Mouse (Mus musculus): ENCODE data around the gene Treml2. TPM values are rescaled to one million over a fixed set of nuclear protein-coding genes. Genes with fewer than 3 reads are reported as not detected.

Treml2 gene
- polyA plus RNA-seq, 1 experiment from 2014 or later, result 1.5 TPM

GRCm38 (mm10) chr17:48267591-48267990 is 31.7 kb upstream of the Treml2 start:
- Histone ChIP-seq H3K36me3 (ENCODE audit: control insufficient read depth, insufficient read depth) (no peaks in the 10 kb centered on the region), H3K27me3 (ENCODE audit: control insufficient read depth, insufficient read depth, low read length) (no peaks in the 10 kb centered on the region), H3K4me2 (ENCODE audit: low read depth, low read length) (no peak overlapping the region), H3K9me3 (replicated peaks; ENCODE audit: control insufficient read depth, low read length) (no peaks in the 10 kb centered on the region), H3K4me1 (ENCODE audit: control insufficient read depth, insufficient read depth, low read length) (no peaks in the 10 kb centered on the region), H3K9ac (ENCODE audit: low read length) (no peak overlapping the region), H3K4me3 (ENCODE audit: low read length) (no peak overlapping the region), H3K27ac (ENCODE audit: low read length) (no peak overlapping the region)
- WGBS, result 74% methylated on average over 1 of the region's 1 CpGs
- no peak for ATAC-seq (replicated peaks; ENCODE audit: extremely low read depth, insufficient read depth, low FRiP score)

GRCm38 (mm10) chr17:48268276-48268675 is 31.0 kb upstream of the Treml2 start:
- no peaks in the 10 kb centered on the region for H3K9me3 ChIP-seq (replicated peaks; ENCODE audit: control insufficient read depth, low read length)
- H3K27me3 ChIP-seq (ENCODE audit: control insufficient read depth, insufficient read depth, low read length), result no peaks in the 10 kb centered on the region
- no peak overlapping the region for H3K9ac ChIP-seq (ENCODE audit: low read length)
- no peak overlapping the region for H3K4me3 ChIP-seq (ENCODE audit: low read length)
- no peak for ATAC-seq (replicated peaks; ENCODE audit: extremely low read depth, insufficient read depth, low FRiP score)
- H3K4me1 ChIP-seq (ENCODE audit: control insufficient read depth, insufficient read depth, low read length), result no peaks in the 10 kb centered on the region
- H3K36me3 ChIP-seq (ENCODE audit: control insufficient read depth, insufficient read depth), result no peaks in the 10 kb centered on the region
- H3K27ac ChIP-seq (ENCODE audit: low read length), result no peak overlapping the region
- no peak overlapping the region for H3K4me2 ChIP-seq (ENCODE audit: low read depth, low read length)

GRCm38 (mm10) chr17:48269833-48270232 is 29.5 kb upstream of the Treml2 start:
- 67% methylated on average over 4 of the region's 4 CpGs for WGBS
- Histone ChIP-seq H3K4me3 (ENCODE audit: low read length) (no peak overlapping the region), H3K4me1 (ENCODE audit: control insufficient read depth, insufficient read depth, low read length) (no peaks in the 10 kb centered on the region), H3K9me3 (replicated peaks; ENCODE audit: control insufficient read depth, low read length) (no peaks in the 10 kb centered on the region), H3K36me3 (ENCODE audit: control insufficient read depth, insufficient read depth) (no peaks in the 10 kb centered on the region), H3K27ac (ENCODE audit: low read length) (no peak overlapping the region), H3K9ac (ENCODE audit: low read length) (no peak overlapping the region), H3K27me3 (ENCODE audit: control insufficient read depth, insufficient read depth, low read length) (no peaks in the 10 kb centered on the region), H3K4me2 (ENCODE audit: low read depth, low read length) (no peak overlapping the region)
- no peak for ATAC-seq (replicated peaks; ENCODE audit: extremely low read depth, insufficient read depth, low FRiP score)

GRCm38 (mm10) chr17:48272158-48272557 is 27.1 kb upstream of the Treml2 start:
- H3K9ac ChIP-seq (ENCODE audit: low read length), result no peak overlapping the region
- no peaks in the 10 kb centered on the region for H3K27me3 ChIP-seq (ENCODE audit: control insufficient read depth, insufficient read depth, low read length)
- H3K4me1 ChIP-seq (ENCODE audit: control insufficient read depth, insufficient read depth, low read length), result no peaks in the 10 kb centered on the region
- H3K9me3 ChIP-seq (replicated peaks; ENCODE audit: control insufficient read depth, low read length), result no peaks in the 10 kb centered on the region
- H3K36me3 ChIP-seq (ENCODE audit: control insufficient read depth, insufficient read depth), result no peaks in the 10 kb centered on the region
- no peak overlapping the region for H3K4me3 ChIP-seq (ENCODE audit: low read length)
- WGBS, result 44% methylated on average over 5 of the region's 5 CpGs
- no peak for ATAC-seq (replicated peaks; ENCODE audit: extremely low read depth, insufficient read depth, low FRiP score)
- H3K4me2 ChIP-seq (ENCODE audit: low read depth, low read length), result no peak overlapping the region
- H3K27ac ChIP-seq (ENCODE audit: low read length), result no peak overlapping the region

GRCm38 (mm10) chr17:48272598-48272997 is 26.7 kb upstream of the Treml2 start:
- WGBS, result 79% methylated on average over 4 of the region's 4 CpGs
- H3K4me2 ChIP-seq (ENCODE audit: low read depth, low read length), result no peak overlapping the region

GRCm38 (mm10) chr17:48274098-48274497 is 25.2 kb upstream of the Treml2 start:
- WGBS, result 62% methylated on average over 4 of the region's 4 CpGs
- no peaks in the 10 kb centered on the region for H3K4me1 ChIP-seq (ENCODE audit: control insufficient read depth, insufficient read depth, low read length)
- no peaks in the 10 kb centered on the region for H3K9me3 ChIP-seq (replicated peaks; ENCODE audit: control insufficient read depth, low read length)

More at GRCm38 (mm10) chr17:48272598-48272997, 26.7 kb upstream of the Treml2 start:
- Histone ChIP-seq H3K4me1 (ENCODE audit: control insufficient read depth, insufficient read depth, low read length) (no peaks in the 10 kb centered on the region), H3K9ac (ENCODE audit: low read length) (no peak overlapping the region), H3K9me3 (replicated peaks; ENCODE audit: control insufficient read depth, low read length) (no peaks in the 10 kb centered on the region), H3K36me3 (ENCODE audit: control insufficient read depth, insufficient read depth) (no peaks in the 10 kb centered on the region), H3K27ac (ENCODE audit: low read length) (no peak overlapping the region), H3K27me3 (ENCODE audit: control insufficient read depth, insufficient read depth, low read length) (no peaks in the 10 kb centered on the region), H3K4me3 (ENCODE audit: low read length) (no peak overlapping the region)
- ATAC-seq (replicated peaks; ENCODE audit: extremely low read depth, insufficient read depth, low FRiP score), result no peak

GRCm38 (mm10) chr17:48274885-48275284 is 24.4 kb upstream of the Treml2 start:
- 30% methylated on average over 6 of the region's 6 CpGs for WGBS
- H3K27ac ChIP-seq (ENCODE audit: low read length), result no peak overlapping the region
- ATAC-seq (replicated peaks; ENCODE audit: extremely low read depth, insufficient read depth, low FRiP score), result no peak
- H3K9ac ChIP-seq (ENCODE audit: low read length), result no peak overlapping the region
- no peak overlapping the region for H3K4me2 ChIP-seq (ENCODE audit: low read depth, low read length)
- H3K9me3 ChIP-seq (replicated peaks; ENCODE audit: control insufficient read depth, low read length), result no peaks in the 10 kb centered on the region
- H3K4me3 ChIP-seq (ENCODE audit: low read length), result no peak overlapping the region
- H3K36me3 ChIP-seq (ENCODE audit: control insufficient read depth, insufficient read depth), result no peaks in the 10 kb centered on the region
- H3K4me1 ChIP-seq (ENCODE audit: control insufficient read depth, insufficient read depth, low read length), result no peaks in the 10 kb centered on the region
- no peaks in the 10 kb centered on the region for H3K27me3 ChIP-seq (ENCODE audit: control insufficient read depth, insufficient read depth, low read length)

More at GRCm38 (mm10) chr17:48274098-48274497, 25.2 kb upstream of the Treml2 start:
- H3K36me3 ChIP-seq (ENCODE audit: control insufficient read depth, insufficient read depth), result no peaks in the 10 kb centered on the region
- ATAC-seq (replicated peaks; ENCODE audit: extremely low read depth, insufficient read depth, low FRiP score), result no peak
- no peak overlapping the region for H3K4me2 ChIP-seq (ENCODE audit: low read depth, low read length)
- H3K4me3 ChIP-seq (ENCODE audit: low read length), result no peak overlapping the region
- H3K27me3 ChIP-seq (ENCODE audit: control insufficient read depth, insufficient read depth, low read length), result no peaks in the 10 kb centered on the region
- no peak overlapping the region for H3K27ac ChIP-seq (ENCODE audit: low read length)
- H3K9ac ChIP-seq (ENCODE audit: low read length), result no peak overlapping the region

- Histone ChIP-seq H3K4me1 (ENCODE audit: control insufficient read depth, insufficient read depth, low read length) (no peaks in the 10 kb centered on the region), H3K36me3 (ENCODE audit: control insufficient read depth, insufficient read depth) (no peaks in the 10 kb centered on the region), H3K27ac (ENCODE audit: low read length) (no peak overlapping the region), H3K27me3 (ENCODE audit: control insufficient read depth, insufficient read depth, low read length) (no peaks in the 10 kb centered on the region), H3K4me3 (ENCODE audit: low read length) (no peak overlapping the region), H3K9me3 (replicated peaks; ENCODE audit: control insufficient read depth, low read length) (no peaks in the 10 kb centered on the region), H3K4me2 (ENCODE audit: low read depth, low read length) (no peak overlapping the region), H3K9ac (ENCODE audit: low read length) (no peak overlapping the region)
- no peak for ATAC-seq (replicated peaks; ENCODE audit: extremely low read depth, insufficient read depth, low FRiP score)
- WGBS, result 56% methylated on average over 7 of the region's 7 CpGs
Observed at GRCm38 (mm10) chr17:48275736-48276135, 23.6 kb upstream of the Treml2 start.

GRCm38 (mm10) chr17:48278381-48278780 is 20.9 kb upstream of the Treml2 start:
- H3K9me3 ChIP-seq (replicated peaks; ENCODE audit: control insufficient read depth, low read length), result no peaks in the 10 kb centered on the region
- no peak overlapping the region for H3K4me3 ChIP-seq (ENCODE audit: low read length)
- H3K27me3 ChIP-seq (ENCODE audit: control insufficient read depth, insufficient read depth, low read length), result no peaks in the 10 kb centered on the region
- H3K27ac ChIP-seq (ENCODE audit: low read length), result no peak overlapping the region
- no peak for ATAC-seq (replicated peaks; ENCODE audit: extremely low read depth, insufficient read depth, low FRiP score)
- peaks cover 3% of the 10 kb centered on the region; the same call in 1 of the 2 replicates for H3K4me1 ChIP-seq (ENCODE audit: control insufficient read depth, insufficient read depth, low read length)
- no peak overlapping the region for H3K4me2 ChIP-seq (ENCODE audit: low read depth, low read length)
- H3K9ac ChIP-seq (ENCODE audit: low read length), result no peak overlapping the region
- no peaks in the 10 kb centered on the region for H3K36me3 ChIP-seq (ENCODE audit: control insufficient read depth, insufficient read depth)

- no peak for ATAC-seq (replicated peaks; ENCODE audit: extremely low read depth, insufficient read depth, low FRiP score)
Observed at GRCm38 (mm10) chr17:48279002-48279401, 20.3 kb upstream of the Treml2 start.

More at GRCm38 (mm10) chr17:48279002-48279401, 20.3 kb upstream of the Treml2 start:
- H3K4me2 ChIP-seq (ENCODE audit: low read depth, low read length), result no peak overlapping the region
- no peaks in the 10 kb centered on the region for H3K9me3 ChIP-seq (replicated peaks; ENCODE audit: control insufficient read depth, low read length)
- 80% methylated on average over 4 of the region's 4 CpGs for WGBS
- no peaks in the 10 kb centered on the region for H3K27me3 ChIP-seq (ENCODE audit: control insufficient read depth, insufficient read depth, low read length)
- peaks cover 3% of the 10 kb centered on the region; the same call in 1 of the 2 replicates for H3K4me1 ChIP-seq (ENCODE audit: control insufficient read depth, insufficient read depth, low read length)
- no peak overlapping the region for H3K27ac ChIP-seq (ENCODE audit: low read length)
- H3K36me3 ChIP-seq (ENCODE audit: control insufficient read depth, insufficient read depth), result no peaks in the 10 kb centered on the region
- no peak overlapping the region for H3K9ac ChIP-seq (ENCODE audit: low read length)
- H3K4me3 ChIP-seq (ENCODE audit: low read length), result no peak overlapping the region

Data from heart, embryonic 16.5 days (tissue).